Mouse (Mus musculus) testis, postnatal 10 days (tissue): ENCODE measurements around the gene Frmd4b.

Experiments
- DNase-seq: peaks from one replicate; pipeline ENCODE4 v3.0.0; 2021; ENCODE audit warnings: low spot score

The Frmd4b gene

DNA sequence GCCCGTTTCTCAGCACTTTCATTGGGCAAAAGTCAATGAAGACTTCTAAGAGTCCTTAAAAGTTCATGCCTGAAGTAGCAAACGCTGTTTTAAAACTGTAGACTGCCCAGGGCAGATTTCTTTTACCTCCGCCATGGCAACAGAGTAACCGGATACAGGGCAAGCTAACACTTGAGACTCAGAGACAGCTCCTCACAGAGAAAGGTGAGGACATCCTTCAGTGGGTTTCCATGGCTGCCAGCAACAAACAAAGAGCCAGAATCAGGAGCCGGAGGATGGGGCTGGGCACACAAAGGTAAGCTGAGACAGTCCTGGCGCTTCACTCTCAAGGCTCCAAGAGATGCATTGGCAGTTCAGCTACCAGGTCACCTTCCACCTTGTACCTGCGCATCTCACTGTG lies 260.7 kb downstream of the Frmd4b start:
- no peak for DNase-seq

DNA sequence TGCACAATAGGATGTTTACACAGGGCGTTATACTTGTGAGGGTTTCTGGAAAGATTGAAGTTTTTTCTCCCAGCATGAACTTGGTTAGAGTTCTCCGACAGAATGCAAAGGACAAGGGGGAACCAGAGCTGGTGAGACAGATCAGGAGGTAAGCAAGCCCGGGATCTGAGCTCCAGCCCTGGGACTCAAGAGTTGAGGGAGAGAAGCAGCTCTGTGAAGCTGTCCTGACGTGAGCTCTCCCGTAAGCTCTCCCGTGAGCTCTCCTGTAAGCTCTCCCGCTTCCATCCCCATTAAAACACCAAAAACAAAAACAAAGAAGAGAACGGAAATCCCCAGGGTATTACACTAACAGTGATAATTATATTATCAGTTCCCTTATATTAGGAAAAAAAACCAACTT lies 262.2 kb downstream of the Frmd4b start:
- DNase-seq: no peak

DNA sequence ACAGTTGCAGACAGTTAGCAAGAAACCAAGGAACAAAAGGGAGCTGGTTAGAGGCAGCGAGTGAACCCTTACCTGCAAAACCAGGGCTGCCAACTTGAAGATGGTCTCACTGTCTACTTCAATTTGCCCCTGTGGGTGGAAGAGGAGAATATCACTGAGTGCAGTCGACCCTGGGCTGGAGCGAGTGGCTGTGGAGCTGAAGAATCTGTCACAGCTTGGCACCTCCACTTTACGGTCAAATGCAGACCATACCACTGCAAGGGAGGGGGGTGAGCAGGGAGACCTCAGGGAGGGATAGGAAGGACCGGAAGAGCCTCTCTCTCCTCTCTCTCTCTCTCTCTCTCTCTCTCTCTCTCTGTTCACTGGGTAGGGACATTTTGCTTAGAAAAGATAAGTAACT lies 263.4 kb downstream of the Frmd4b start:
- DNase-seq: no peak

- no peak for DNase-seq
These were observed 264.0 kb downstream of the Frmd4b start for GRCm38 (mm10) chr6:97353371-97353770.

GRCm38 (mm10) chr6:97352505-97353154 lies 264.7 kb downstream of the Frmd4b start:
- no peak for DNase-seq

GRCm38 (mm10) chr6:97349355-97350138 lies 267.8 kb downstream of the Frmd4b start:
- no peak for DNase-seq

GRCm38 (mm10) chr6:97346932-97347331 lies 270.4 kb downstream of the Frmd4b start:
- DNase-seq: no peak

DNA sequence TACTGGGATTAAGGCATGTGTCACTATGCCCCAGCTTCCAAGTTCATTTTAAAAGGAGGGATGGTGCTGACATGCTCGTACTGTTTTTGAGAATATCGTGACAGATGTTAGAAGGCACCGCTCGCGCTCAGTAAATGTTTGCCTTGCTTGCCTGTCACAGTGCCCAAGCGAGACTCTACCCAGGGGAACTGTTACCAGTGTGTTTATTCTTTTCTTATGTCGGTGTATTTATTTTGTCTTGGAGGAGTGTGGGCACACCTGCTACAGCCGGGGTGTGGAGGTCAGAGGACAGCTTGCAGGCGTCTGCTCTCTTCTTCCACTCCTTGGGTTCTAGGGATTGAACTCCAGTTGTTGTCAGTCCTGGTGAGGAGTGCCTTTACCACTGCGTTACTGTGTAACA lies 270.8 kb downstream of the Frmd4b start:
- DNase-seq: no peak

- DNase-seq: no peak
These were observed 271.4 kb downstream of the Frmd4b start for GRCm38 (mm10) chr6:97345921-97346320.

- DNase-seq: no peak
These were observed 275.2 kb downstream of the Frmd4b start for GRCm38 (mm10) chr6:97342185-97342584.

GRCm38 (mm10) chr6:97341628-97342027 lies 275.7 kb downstream of the Frmd4b start:
- DNase-seq: no peak

GRCm38 (mm10) chr6:97341148-97341547 lies 276.2 kb downstream of the Frmd4b start:
- DNase-seq: no peak

- no peak for DNase-seq
These were observed 277.0 kb downstream of the Frmd4b start for GRCm38 (mm10) chr6:97340211-97340791.

- no peak for DNase-seq
These were observed 278.1 kb downstream of the Frmd4b start for GRCm38 (mm10) chr6:97339271-97339681.

DNA sequence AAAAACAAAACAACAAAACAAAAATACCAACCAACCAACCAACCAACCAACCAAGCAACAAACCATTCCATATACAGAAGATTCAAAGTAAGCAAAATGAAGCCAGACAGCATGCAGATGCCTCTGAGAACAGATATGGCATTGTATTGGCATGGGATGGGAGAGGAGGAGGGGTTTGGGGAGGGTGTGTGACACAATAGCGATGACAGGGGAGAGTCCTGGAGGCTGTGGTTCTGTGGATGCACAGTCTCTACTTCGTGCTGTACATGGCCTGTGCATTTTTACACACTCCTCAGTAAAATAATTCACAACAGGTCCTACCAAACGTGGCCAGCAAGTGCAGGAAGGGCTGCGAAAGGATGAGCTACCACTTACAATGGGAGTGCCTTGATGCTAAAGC lies 278.5 kb downstream of the Frmd4b start:
- DNase-seq: no peak

DNA sequence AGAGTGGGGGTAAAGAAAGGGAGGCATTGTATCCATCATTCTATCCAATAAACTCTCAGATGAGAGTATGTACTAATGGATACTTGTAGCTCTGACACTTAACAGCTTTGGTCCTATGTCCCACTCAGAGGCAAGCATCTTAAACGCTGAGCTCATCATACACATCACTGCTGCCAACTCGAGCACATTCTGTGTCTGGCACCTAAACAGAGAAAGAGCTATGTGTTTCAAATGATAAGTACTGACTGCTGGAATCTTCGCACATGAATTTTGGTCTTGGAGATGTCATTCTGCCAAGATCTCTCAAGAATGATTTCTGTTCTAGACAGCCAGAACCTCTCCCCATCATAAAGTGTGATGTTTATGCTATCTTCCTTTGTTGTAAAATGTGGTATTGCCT lies 284.0 kb downstream of the Frmd4b start:
- DNase-seq: no peak

DNA sequence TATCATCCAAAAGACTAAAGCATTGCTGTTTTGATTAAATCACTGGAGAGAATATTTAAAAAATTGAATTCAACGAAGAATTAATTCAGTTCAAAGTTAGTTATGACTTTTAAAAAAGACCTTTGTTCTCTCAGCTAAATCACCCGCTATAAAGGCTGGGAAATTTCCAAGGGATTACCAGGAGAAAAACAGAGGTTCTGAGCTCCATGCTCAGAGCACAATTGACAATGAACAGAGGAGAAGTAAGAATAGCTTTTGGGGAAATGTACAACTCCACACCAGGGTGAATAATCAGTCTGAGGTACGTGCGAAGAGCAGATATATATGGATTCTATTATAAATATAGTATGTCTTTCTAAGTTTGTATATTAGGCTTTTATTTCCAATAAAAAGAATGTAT lies 293.4 kb downstream of the Frmd4b start:
- no peak for DNase-seq

- DNase-seq: no peak
These were observed 295.2 kb downstream of the Frmd4b start for GRCm38 (mm10) chr6:97322126-97322525.

GRCm38 (mm10) chr6:97321156-97321555 lies 296.2 kb downstream of the Frmd4b start:
- DNase-seq: no peak

- no peak for DNase-seq
These were observed 298.3 kb downstream of the Frmd4b start for GRCm38 (mm10) chr6:97319081-97319480.

GRCm38 (mm10) chr6:97317956-97318355 lies 299.4 kb downstream of the Frmd4b start:
- no peak for DNase-seq

- no peak for DNase-seq
These were observed 300.6 kb downstream of the Frmd4b start for GRCm38 (mm10) chr6:97316716-97317115.

DNA sequence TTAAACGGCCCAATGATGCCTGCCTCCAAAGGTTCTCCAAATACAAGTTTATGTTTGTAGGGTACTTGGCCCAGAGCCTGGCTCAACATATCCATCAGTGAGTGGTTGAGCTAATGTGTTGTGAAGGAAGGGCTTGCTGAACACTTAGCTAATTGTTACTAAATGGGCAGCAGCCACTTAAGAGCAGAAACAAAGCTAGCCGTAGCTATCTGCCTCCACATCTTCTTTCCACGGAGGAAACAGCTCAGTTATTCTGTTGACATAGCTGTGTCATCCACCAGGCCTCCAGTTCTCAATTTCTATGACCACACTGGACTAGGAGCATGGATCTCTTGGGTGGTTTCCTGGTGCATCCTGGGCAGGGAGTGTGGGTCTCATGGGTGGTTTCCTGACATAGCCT lies 302.0 kb downstream of the Frmd4b start:
- DNase-seq: no peak
